Mouse (Mus musculus) neural tube, embryonic 15.5 days (tissue): ENCODE data around the gene Mrpl45. TPM values are rescaled to one million over a fixed set of nuclear protein-coding genes. Genes with fewer than 3 reads are reported as not detected.

Experiments
- ATAC-seq: fragments of 200-750 bp; cut with Nextera tagmentation; 2 replicates; pipeline ENCODE4 v1.8.0; 2017; ENCODE audit warnings: mild to moderate bottlenecking, moderate TSS enrichment, moderate library complexity; ENCODE audit not compliant: low FRiP score
- H3K27ac ChIP-seq: fragments of 300-500 bp; sonication (generic); replicated peaks from 2 replicates; pipeline ENCODE4 v1.5.1; 2015; ENCODE audit warnings: mild to moderate bottlenecking, inconsistent platforms
- H3K27me3 ChIP-seq: fragments of 300-500 bp; sonication (generic); replicated peaks from 2 replicates; pipeline ENCODE4 v1.6.1; 2015; ENCODE audit warnings: inconsistent platforms
- H3K36me3 ChIP-seq: fragments of 300-500 bp; sonication (generic); 2 replicates; pipeline ENCODE4 v1.6.1; 2015; ENCODE audit warnings: inconsistent platforms
- H3K4me1 ChIP-seq: fragments of 300-500 bp; sonication (generic); 2 replicates; pipeline ENCODE4 v1.6.1; 2015; ENCODE audit warnings: inconsistent platforms
- H3K4me2 ChIP-seq: fragments of 300-500 bp; sonication (generic); 2 replicates; pipeline ENCODE4 v1.6.1; 2015; ENCODE audit warnings: inconsistent platforms, mild to moderate bottlenecking, moderate library complexity
- H3K4me3 ChIP-seq: fragments of 300-500 bp; sonication (generic); replicated peaks from 2 replicates; pipeline ENCODE4 v1.5.1; 2015; ENCODE audit warnings: mild to moderate bottlenecking, inconsistent platforms
- H3K9ac ChIP-seq: fragments of 300-500 bp; sonication (generic); replicated peaks from 2 replicates; pipeline ENCODE4 v1.6.1; 2015; ENCODE audit warnings: mild to moderate bottlenecking, inconsistent platforms
- H3K9me3 ChIP-seq: fragments of 300-500 bp; sonication (generic); replicated peaks from 2 replicates; pipeline ENCODE4 v1.6.1; 2016; ENCODE audit warnings: inconsistent platforms
- WGBS: fragments of 180-500 bp; shearing (Covaris S2); methylation state at CpG from one replicate; pipeline ENCODE4 v1.1.7; 2015; ENCODE audit warnings: mixed read lengths; 5-methylcytosine and 5-hydroxymethylcytosine counted together
- polyA plus RNA-seq: library from polyadenylated mRNA; unstranded; fragments of >200 nt; fragmentation: Nextera tagmentation; extraction: Ambion mirVana; gene quantifications from 2 replicates; pipeline ENCODE4 v1.2.1, GENCODE M21; 2015

Mrpl45 gene
- polyA plus RNA-seq, 1 experiment from 2014 or later: 38.6 TPM

- H3K4me2 ChIP-seq: no peak overlapping the region
- H3K36me3 ChIP-seq: peaks cover 30% of the 10 kb centered on the region
- no peak overlapping the region for H3K27ac ChIP-seq
- no peaks in the 10 kb centered on the region for H3K9me3 ChIP-seq
- H3K27me3 ChIP-seq: no peaks in the 10 kb centered on the region
- H3K4me3 ChIP-seq: no peak overlapping the region
- peaks cover 21% of the 10 kb centered on the region for H3K4me1 ChIP-seq
- 90% methylated on average over 6 of the region's 6 CpGs for WGBS
- no peak overlapping the region for H3K9ac ChIP-seq
- ATAC-seq: no peak
These were observed 56.8 kb downstream of the Mrpl45 start for GRCm38 (mm10) chr11:97372159-97372864.

GRCm38 (mm10) chr11:97373402-97373801 lies 57.9 kb downstream of the Mrpl45 start:
- ATAC-seq: no peak
- WGBS: 80% methylated on average over 2 of the region's 2 CpGs
- H3K9ac ChIP-seq: no peak overlapping the region
- H3K27me3 ChIP-seq: no peaks in the 10 kb centered on the region
- no peak overlapping the region for H3K4me2 ChIP-seq
- peaks cover 18% of the 10 kb centered on the region for H3K4me1 ChIP-seq
- no peak overlapping the region for H3K4me3 ChIP-seq
- H3K27ac ChIP-seq: no peak overlapping the region
- peaks cover 39% of the 10 kb centered on the region for H3K36me3 ChIP-seq
- H3K9me3 ChIP-seq: no peaks in the 10 kb centered on the region

Other genes with a start within 250 kb of the Mrpl45 start
- 0.23 and 0.43 TPM in 2 replicates for gene Tbx21, start 200.4 kb upstream of the Mrpl45 start, polyA plus RNA-seq
- gene Tbkbp1, start 164.2 kb upstream of the Mrpl45 start, polyA plus RNA-seq: 8.8 and 9.5 TPM in 2 replicates
- 26.7 and 32.2 TPM in 2 replicates for gene Kpnb1, start 127.8 kb upstream of the Mrpl45 start, polyA plus RNA-seq
- gene Npepps, start 35.1 kb upstream of the Mrpl45 start, polyA plus RNA-seq: 136 and 145 TPM in 2 replicates
- gene Gpr179, start 36.4 kb downstream of the Mrpl45 start, polyA plus RNA-seq: 0.33 and 0.46 TPM in 2 replicates
- gene Socs7, start 46.8 kb downstream of the Mrpl45 start, polyA plus RNA-seq: 7.7 and 8.4 TPM in 2 replicates
- gene Arhgap23, start 99.8 kb downstream of the Mrpl45 start, polyA plus RNA-seq: 8.0 and 9.2 TPM in 2 replicates
- 1.2 and 1.4 TPM in 2 replicates for gene 4933428G20Rik, start 184.6 kb downstream of the Mrpl45 start, polyA plus RNA-seq